Mouse (Mus musculus): ENCODE data around the gene Sept9.
A peak's percentile ranks its signal among the peaks of the same experiment; 100 is the strongest.
"Not testable (repeated sequence)": the region's sequence is repeated elsewhere in the genome, so short reads cannot be mapped to it uniquely, and the experiment has no call there.

Gene Sept9

GRCm38 (mm10) chr11:117325468-117326139 is 126.1 kb downstream of the Sept9 start:
- DNase-seq (ENCODE audit: low spot score in 2 of 2) = no peak

GRCm38 (mm10) chr11:117326140-117326725 is 126.8 kb downstream of the Sept9 start:
- DNase-seq (ENCODE audit: low spot score in 2 of 2) = peak; percentile 59 to 67

- peak; percentile 55 to 65 for DNase-seq (ENCODE audit: low spot score in 2 of 2)
These were observed 127.6 kb downstream of the Sept9 start for GRCm38 (mm10) chr11:117326867-117327600.

GRCm38 (mm10) chr11:117327633-117328032 is 128.2 kb downstream of the Sept9 start:
- no peak for DNase-seq (ENCODE audit: low spot score in 2 of 2)

- no peak for DNase-seq (ENCODE audit: low spot score in 2 of 2)
These were observed 130.9 kb downstream of the Sept9 start for GRCm38 (mm10) chr11:117330076-117330950.

GRCm38 (mm10) chr11:117330951-117331254 is 131.4 kb downstream of the Sept9 start:
- DNase-seq (ENCODE audit: low spot score in 2 of 2) = no peak

- peak in 1 of 2 experiments; percentile 38 for DNase-seq (ENCODE audit: low spot score in 2 of 2)
These were observed 132.1 kb downstream of the Sept9 start for GRCm38 (mm10) chr11:117331361-117332241.

GRCm38 (mm10) chr11:117332242-117333149 is 133.0 kb downstream of the Sept9 start:
- DNase-seq (ENCODE audit: low spot score in 2 of 2) = peak; percentile 59 to 71

GRCm38 (mm10) chr11:117333150-117333715 is 133.8 kb downstream of the Sept9 start:
- DNase-seq (ENCODE audit: low spot score in 2 of 2) = no peak

- DNase-seq (ENCODE audit: low spot score in 2 of 2) = no peak
These were observed 134.6 kb downstream of the Sept9 start for GRCm38 (mm10) chr11:117334101-117334500.

GRCm38 (mm10) chr11:117335146-117335545 is 135.7 kb downstream of the Sept9 start:
- no peak for DNase-seq (ENCODE audit: low spot score in 2 of 2)

- DNase-seq (ENCODE audit: low spot score in 2 of 2) = no peak
These were observed 136.8 kb downstream of the Sept9 start for GRCm38 (mm10) chr11:117336081-117336788.

GRCm38 (mm10) chr11:117337749-117338148 is 138.3 kb downstream of the Sept9 start:
- DNase-seq (ENCODE audit: low spot score in 2 of 2) = no peak

- no peak for DNase-seq (ENCODE audit: low spot score in 2 of 2)
These were observed 139.0 kb downstream of the Sept9 start for GRCm38 (mm10) chr11:117338503-117338902.

- DNase-seq (ENCODE audit: low spot score in 2 of 2) = no peak
These were observed 139.6 kb downstream of the Sept9 start for GRCm38 (mm10) chr11:117339050-117339449.

- DNase-seq (ENCODE audit: low spot score in 2 of 2) = no peak
These were observed 141.8 kb downstream of the Sept9 start for GRCm38 (mm10) chr11:117341218-117341617.

GRCm38 (mm10) chr11:117342076-117342475 is 142.6 kb downstream of the Sept9 start:
- DNase-seq (ENCODE audit: low spot score in 2 of 2) = no peak

- DNase-seq (ENCODE audit: low spot score in 2 of 2) = not testable (repeated sequence)
These were observed 143.0 kb downstream of the Sept9 start for GRCm38 (mm10) chr11:117342490-117342889.

GRCm38 (mm10) chr11:117343800-117344199 is 144.3 kb downstream of the Sept9 start:
- no peak for DNase-seq (ENCODE audit: low spot score in 2 of 2)

All from frontal cortex, postnatal 36 days (tissue).